Mouse (Mus musculus) cerebellum, adult 11-12 months (tissue): ENCODE data around the gene Ube2e2.

ENCODE experiments used
- DNase-seq: peaks from one replicate; pipeline ENCODE4 v3.0.0; 2022

Ube2e2 gene

DNA sequence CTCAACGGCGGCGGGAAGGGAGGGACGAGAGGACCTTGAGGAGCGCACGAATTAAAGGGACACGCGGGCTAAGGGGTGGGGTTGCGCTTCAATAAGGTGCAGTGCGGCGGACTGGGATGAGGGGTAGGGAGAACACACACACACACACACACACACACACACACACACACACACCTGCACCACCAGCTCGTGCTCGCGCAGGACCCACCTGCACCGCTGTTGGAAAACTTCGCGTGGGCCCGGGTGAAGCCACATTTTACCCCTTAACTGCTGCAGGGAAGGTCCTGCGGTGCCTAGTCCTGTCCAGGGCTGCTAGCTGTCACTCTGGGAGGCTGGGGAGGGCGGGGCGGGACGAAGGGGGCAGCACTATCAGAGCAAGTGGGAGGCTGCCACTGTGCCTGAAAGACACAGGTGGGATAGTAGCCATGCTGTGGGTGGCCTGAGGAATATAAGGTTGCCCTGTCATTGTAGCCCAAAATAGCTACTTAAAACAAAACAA is at the start of gene Ube2e2:
Ube2e2 (minus strand) TSS at position 321 of the 499 bp plus-strand sequence.
- no peak for DNase-seq

DNA sequence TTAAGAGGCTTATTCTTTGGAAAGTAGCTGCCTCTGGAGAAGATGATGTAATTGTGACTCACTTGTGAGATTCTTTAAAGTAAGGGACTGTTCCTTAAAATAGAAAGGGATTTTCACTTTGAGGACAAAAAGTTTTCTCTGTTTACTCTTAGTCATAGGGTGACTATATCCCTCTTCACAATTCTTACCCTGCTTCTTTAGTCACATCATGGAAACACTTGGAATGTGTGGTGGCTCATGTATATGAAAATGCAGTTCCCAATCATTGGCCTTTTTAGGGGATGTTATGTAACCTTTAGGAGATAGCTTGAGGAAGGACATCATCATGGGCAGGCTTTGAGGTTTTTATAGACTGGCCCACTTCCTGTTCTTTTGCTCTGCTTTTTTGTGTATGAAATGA is 46.0 kb upstream of the Ube2e2 start:
- DNase-seq = no peak

DNA sequence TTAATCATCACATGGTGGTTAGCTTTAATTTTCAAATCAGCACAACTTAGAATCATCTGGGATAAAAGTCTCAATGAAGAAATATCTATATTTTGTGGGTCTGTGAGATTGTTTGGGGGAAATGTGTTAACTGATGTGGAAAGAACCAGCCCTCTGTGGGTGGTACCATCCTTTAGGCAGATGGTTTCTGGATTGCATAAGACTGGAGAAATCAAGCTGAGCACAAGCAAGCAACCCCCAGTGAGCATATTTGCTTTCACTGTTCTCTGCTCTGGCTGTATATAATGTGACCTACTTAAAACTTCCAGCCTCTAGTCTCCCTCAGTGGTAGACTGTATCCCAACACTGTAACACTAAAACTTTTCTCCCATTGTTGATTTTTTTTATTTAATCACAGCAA is 9.5 kb upstream of the Ube2e2 start:
- no peak for DNase-seq

DNA sequence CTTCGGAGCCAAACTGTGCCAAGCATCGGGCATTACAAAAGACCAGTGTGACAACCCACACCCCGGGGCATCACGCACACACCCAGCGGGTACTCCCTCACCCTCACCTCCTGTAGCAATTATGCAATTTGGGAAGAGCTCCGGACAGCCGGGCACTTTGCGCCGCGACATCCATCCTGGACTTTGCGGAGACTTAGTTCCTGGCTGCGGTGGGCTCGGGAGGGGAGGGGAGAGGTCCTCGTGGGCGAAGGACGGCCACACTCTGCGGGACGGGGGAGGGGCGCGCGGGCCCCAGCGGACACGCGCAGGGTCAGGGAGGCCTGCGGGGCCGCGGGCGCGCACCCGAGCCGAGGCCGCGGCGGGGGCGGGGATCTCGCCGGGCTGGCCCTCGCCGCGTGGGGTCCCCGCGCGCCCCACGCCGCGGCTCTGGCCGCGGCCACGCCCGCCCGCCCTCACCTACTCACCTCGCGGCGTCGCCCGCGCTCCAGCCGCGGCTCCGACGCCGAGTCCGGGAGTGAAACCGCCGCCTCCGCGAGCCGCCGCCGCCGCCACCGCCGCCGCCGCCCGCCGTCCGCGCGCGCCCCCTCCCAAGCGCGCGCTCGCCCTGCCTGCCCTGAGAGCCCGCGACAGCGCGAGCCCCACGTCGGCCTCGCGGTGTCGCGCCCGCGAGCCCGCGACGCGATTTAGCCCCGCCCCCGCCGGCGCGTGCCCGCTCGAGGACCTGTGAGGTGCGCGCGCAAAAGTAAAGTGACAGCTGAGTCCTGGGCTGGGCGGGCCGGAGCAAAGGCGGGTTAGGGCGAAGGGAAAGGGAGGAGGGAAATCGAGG is 733 bp downstream of the Ube2e2 start:
- DNase-seq = peak; percentile 93

DNA sequence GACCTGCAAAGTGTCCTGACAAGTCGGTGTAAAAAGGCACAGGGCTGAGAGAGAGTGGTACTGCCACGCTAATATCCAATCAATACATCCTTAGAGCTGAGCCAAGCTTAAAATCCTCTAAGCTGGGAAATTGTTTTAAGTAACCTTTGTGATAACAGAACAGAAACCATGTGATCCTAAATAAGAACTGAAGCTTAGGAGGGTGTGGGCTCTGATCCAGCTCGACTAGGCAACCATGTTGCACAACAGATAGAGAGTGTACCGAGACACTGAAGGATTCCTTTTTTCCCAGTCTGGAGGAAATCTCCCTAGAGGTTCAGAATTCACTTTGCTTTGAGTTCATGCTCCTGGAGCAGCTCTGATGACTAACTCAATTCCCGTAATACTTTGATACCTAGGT is 4.5 kb downstream of the Ube2e2 start:
- no peak for DNase-seq

DNA sequence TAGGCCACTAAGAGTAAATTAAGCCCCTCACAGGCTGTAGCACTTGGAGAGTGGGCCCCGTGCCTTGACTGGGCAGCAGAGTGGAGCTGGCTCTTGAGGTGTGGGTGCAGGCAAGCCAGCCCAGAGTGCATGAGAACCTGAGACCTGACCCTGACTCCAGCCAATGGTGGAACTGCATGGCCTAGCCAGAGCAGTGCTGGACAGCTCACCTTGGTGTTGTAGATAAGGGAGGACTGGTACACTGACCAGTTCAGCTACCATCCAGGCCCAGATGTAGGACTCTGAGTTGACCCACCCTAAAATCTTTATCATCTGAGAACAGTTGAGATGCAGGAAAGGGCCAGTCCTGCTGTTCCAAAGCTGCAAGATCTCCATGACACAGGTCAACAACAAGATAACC is 11.6 kb downstream of the Ube2e2 start:
- DNase-seq = no peak

DNA sequence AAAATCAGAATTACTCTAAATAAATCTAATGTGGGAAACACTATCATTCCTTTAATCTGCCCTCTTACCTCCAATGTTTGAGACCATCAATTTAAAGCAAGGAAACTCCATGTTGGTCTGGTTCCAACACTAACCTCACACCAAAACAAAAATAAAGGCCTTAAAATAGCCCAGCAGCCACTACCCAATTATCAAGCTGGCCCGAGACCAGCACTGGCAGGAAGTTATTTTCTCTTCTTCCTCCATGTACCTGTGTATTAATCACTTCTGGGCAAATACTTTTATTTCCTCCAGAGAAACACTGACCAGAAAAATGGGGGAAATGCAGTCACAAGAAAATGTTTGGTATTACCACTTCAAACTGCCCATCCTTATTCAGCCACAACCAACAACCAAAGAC is 23.4 kb downstream of the Ube2e2 start:
- DNase-seq = no peak

DNA sequence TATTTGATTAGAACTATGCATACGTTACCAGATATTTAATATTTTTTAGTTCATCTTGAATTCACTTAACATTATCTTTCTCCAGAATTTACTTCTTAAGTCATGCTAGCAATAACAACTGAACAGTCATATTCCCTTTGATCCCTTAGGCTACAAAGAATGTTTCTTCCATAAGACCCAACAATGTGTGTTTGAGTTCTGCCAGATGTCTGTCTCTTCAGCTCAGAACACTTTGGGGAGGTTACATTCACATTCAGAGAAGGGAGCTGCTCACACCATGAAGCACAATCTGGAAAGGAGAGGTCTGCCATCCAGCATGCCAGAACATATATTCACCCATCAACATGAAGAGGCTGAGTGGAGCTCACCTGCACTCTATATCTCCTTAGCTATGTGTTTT is 65.4 kb downstream of the Ube2e2 start:
- DNase-seq = no peak

DNA sequence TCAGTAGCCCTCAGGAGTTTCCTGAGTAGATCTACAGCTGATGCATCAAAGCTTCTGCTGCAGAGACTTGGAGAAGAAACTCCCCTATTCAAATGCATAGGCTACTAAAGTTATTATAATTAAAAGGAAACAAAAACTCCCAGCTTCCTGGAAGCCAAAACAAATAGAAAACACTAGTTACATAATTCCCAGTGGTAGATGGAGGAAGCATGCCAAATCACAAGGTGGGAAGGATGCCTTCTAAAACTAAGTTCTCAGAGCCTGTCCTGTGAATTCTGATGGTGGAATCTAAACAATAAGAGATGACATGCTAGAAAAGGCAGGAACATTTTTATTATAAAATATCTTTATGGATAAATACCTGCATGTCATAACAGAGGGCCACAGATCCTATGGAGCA is 67.3 kb downstream of the Ube2e2 start:
- no peak for DNase-seq

DNA sequence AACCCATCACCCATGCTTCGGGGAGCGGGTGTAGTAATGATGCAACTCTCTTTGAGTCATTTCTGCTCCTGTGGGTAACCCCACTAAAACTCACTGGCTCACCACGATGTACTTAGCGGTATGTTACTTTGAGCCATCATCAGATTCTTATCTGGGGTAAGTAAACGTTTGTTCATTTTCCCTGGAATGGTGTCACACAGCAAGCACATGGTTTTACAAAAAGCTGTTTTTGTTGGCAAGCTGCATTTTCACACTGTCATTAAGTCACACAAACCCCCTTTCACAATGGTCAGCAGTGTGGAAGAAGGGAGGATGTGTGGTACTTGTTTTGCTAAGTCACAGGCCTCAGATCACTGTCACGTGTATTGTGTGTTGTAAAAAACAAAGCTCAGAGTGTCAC is 73.4 kb downstream of the Ube2e2 start:
- no peak for DNase-seq

DNA sequence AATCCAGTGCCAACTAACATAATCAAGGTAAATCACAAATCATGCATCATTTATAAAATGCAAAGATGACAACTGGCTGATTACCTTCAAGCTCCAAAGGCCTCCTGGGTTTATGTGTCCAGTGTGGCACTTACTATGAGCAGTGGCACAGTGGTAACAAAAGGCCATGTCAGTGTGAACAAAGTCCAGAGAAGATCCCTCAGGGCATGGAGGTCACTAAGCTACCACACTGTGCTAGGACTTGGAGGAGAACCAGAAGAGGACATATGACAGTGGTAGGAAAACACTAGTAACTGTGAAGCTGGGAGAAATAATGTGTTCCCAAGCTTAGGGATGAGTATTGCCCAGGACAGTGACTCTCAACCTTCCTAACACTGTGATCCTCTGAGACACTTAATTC is 97.2 kb downstream of the Ube2e2 start:
- DNase-seq = no peak

DNA sequence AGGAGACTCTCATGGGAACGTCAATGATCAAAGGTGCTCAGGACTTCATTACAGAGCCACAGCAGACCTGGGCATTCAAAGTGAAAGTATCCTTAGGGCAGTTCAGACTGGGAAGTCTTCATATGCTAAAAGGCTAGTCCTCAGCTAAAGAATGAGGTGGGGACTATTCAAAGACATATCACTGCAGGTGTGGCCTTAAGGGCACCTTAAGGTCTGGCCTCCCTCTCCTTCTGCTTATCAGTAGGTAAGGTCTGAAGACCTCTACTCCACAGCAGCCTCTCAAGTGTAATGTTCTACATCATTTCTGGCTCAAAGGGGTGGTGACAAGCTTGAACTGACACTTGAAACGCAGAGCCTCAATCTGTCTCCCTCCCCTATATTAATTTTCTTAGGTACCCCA is 98.3 kb downstream of the Ube2e2 start:
- DNase-seq = no peak

DNA sequence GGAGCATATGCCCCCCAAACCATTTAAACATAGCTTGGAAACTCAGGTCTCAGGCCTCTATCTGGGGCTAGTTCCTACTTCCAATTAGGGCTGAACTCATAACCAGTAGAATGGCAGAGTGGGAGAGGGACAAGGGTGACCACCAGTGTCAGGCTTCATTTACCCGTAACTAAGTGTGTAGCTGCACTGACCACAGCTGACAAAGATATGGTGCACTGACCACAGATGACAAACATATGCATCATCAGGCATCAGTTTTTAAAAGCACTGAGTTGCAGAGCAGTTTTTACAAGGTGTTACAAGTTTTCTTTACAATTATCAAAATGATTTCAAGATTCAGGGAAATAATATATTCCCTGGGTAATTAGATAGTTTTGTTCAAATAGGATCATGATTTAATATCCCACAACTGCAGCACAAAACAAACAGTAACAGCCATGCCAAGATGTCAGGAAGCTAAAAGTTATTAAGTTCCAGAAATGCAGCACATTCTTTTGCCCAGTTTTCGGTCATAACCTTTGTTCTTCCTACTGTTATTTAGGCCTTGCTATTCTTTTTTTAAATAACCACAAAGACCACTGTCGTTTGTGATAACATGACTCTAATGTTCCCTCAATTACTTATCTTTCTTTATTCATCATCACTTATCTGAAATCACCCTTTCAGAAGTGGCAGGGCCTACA is 114.9 kb downstream of the Ube2e2 start:
- DNase-seq = no peak

DNA sequence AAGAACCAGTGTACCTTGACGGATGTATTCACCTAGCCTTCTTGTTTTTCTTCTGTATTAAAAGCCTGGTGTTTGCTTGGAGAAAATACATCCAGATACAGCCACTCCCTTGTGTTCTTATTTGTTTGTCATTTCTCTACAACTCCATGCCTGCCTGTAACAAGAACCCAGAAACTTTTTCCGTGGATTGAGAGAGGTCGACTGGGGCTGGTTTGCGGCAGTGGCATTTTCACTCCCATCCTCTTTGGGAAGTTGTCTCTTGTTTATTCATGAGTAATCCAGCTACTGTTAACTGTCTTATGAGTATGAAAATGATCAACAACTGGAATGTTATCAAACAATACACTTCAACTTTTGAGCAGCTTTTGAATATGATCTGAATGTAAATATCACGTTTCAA is 115.8 kb downstream of the Ube2e2 start:
- DNase-seq = no peak

DNA sequence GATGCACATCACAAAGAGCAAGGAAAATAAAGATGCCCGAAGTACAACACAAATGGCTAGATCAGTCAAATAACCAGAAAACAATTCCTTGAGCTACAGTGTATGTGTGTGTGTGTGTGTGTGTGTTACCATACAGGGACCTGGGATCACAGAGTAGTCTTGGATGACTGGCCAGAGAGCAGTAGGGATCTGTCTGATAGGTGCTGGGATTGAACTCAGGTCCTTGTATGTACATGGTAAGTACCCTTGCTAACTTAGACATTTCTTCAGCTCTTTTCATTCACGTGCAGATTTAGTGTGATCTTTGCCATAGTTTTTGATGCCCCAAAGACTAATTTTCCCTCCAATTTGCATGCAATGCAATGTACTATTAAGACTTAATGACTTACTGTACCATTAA is 117.9 kb downstream of the Ube2e2 start:
- no peak for DNase-seq

DNA sequence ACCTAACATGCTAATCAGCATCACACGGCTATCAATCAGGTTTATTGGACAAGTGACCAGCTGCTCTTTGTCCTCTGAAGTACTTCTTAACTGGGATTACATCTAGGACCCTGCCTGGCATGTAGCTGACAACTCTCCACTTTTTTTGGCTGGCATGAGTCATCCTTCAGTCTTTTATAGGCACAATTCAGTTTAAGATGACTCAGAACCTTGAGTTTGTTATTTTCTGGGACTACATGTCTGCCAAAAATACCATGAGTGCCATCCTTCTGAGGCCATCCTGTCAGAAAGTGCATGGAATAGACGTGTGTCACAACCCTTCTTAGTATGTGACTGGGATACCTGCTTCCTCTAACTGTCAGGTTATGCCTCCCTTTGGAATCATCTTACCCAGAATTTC is 120.3 kb downstream of the Ube2e2 start:
- no peak for DNase-seq

DNA sequence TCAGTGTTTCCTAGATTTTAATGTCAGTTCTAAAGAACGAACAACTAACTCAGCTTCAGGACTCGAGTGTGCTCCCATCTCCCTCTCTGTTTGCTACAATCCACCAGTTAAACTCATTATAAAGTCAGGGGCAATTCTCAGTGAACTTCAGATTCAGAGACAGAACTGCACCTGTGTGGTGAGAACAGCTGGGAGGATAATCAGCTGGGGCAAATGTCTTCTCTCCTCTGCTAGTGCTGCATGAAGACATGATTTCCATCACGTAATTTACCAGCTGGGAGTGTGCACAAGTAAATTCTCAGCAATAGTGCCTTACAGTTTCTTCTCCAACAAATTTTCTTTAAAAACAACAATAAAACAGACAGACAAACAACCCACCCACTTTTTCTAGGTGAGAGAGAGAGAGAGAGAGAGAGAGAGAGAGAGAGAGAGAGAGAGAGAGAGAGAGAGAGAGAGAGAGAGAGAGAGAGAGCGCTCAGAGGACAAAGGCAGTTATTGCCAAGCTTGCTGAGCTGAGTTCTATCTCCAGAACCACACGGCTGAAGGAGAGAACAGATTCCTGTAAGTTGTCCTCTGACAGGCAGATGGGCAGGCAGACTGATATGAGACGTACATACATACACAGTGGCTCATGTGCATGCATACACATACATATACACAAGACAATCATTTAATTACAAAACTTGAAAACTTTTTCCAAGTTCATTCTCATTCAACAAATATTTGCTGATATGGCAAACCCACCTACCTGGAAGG is 134.3 kb downstream of the Ube2e2 start:
- DNase-seq = no peak

DNA sequence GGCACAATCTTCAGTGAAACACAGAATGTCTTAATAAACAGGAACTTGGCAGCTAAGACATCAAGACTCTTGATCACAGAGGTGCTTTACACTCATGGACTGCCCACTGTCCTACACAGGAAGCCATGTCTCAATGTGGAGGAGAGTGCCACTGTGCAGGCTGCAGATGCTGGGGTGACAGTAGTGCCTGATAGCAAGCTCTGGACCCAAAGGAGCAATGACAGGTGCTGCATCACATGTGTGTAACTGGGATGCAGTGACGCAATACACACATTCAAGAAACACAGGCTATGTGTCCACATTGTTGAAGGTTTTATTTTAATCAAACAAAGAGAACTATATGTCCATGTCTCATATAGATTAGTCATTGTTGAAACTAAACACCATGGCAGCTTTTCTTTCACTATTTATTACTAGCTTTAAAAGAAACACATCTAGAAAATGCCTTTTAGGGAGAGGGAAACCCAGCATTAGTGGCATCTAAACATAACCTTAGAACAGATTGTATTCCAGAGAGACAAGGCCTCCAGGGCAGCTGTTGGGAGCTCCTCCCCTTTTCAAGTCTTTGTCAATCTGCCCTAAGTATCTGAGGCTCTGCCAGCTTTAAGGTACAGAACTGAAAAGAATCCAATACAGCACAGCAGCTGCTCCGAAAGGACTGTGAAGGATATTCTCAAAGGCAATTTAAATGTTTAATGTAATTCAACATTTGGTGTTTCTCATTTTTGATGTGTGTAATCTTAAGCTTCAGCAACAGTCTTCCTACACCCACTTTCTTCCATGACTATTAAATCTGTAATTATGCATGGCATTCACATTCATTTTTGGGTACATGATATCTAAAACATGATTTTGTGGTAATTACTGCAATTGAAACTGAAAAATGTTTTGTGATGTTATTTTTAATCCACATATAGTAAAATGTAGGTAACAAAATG is 135.2 kb downstream of the Ube2e2 start:
- DNase-seq = no peak

DNA sequence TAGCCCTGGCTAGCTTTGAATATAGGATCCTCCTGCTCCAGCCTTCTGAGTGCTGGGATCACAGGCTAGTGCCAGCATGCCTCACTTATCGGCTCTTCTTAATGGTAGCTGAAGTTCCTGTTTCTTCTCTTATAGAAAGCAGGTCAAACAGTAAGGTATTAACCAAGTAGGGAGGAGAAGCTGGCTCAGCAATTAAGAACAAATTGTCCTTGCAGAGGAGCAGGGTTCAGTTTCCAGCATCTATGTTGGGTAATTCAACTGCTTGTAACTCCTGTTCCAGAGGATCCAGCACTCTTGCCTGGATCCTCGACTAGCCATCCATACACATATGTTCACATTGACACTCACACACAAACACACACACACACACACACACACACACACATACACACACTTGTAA is 136.1 kb downstream of the Ube2e2 start:
- no peak for DNase-seq

DNA sequence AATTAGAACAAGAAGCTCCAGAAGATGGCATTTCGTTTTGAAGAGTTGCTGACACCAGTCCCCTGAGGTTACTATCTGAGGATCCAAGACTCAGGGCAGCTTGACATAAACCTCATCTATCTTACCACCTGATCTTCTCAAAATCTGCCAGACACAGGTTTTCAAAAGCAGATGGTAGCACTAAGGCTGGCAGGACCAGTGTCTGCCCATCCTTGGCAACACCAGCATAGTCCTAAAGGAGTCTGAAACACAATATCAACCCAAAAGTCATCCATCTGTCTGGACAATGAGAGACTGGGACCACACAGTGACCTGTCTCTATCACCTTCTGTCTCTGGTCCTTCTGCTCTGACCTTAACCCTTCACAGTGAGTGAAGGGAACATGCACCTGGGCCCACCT is 138.7 kb downstream of the Ube2e2 start:
- peak; percentile 32 for DNase-seq

DNA sequence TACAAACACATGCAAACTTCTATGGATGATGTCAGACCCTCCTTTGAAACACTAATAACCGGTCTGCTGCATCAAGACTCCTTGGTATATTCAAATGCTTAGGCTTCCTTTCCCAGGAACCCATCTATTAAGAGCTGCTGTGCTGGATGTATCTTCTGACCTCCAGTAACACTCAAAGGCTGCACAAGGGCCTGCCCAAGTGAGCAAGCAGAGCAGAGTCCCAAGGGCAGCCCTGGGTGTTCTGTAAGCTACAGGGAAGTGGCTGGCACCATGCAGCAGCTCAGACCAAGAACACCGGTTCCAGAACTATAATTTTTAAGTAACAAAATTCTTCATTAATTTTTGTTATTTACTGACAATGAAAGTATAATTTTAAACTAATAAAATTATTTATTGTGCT is 139.5 kb downstream of the Ube2e2 start:
- DNase-seq = no peak

DNA sequence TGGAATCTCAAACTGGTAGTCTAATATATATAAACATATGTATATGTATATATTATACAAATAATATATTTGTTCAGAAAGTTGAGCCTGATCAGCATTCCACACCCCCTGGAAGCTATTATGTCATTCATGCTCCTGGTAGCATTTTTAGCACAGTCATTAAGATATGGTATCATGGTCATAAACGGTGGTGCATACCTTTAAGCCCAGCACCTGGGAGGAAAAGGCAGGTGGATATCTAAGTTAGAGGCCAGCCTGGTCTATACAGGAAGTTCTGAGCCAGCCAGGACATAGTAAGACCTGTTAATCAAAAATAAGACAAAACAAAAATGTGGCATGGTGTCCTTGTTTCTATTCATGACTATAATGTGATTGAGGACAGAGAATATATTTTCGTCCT is 140.1 kb downstream of the Ube2e2 start:
- DNase-seq = no peak

DNA sequence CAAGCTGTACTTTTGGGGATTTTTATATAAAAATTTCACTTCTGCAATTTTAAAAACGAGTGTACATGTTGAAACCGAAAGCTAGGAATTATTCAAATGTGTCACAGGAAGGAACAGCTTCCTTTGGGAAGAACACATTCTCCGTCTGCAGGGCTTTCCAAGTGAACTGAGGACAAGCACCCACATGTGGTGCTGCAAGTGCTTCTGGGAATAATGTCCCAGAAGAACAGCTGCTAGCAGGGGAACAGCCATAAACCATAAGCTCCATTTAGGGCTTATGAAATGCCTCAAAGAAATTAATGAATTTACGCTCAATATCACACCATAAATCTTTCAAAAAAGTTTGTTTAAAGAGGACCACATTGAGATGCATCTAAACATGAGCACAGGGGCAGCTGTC is 162.9 kb downstream of the Ube2e2 start:
- DNase-seq = no peak
